Mouse (Mus musculus) cerebral cortex, adult 2 months (tissue): ENCODE measurements around the gene Pou4f1.

ENCODE experiments used
- WGBS: fragments of 180-500 bp; shearing (Covaris S2); methylation state at CpG from one replicate; pipeline ENCODE4 v1.1.7; 2018; 5-methylcytosine and 5-hydroxymethylcytosine counted together

Pou4f1 gene

DNA sequence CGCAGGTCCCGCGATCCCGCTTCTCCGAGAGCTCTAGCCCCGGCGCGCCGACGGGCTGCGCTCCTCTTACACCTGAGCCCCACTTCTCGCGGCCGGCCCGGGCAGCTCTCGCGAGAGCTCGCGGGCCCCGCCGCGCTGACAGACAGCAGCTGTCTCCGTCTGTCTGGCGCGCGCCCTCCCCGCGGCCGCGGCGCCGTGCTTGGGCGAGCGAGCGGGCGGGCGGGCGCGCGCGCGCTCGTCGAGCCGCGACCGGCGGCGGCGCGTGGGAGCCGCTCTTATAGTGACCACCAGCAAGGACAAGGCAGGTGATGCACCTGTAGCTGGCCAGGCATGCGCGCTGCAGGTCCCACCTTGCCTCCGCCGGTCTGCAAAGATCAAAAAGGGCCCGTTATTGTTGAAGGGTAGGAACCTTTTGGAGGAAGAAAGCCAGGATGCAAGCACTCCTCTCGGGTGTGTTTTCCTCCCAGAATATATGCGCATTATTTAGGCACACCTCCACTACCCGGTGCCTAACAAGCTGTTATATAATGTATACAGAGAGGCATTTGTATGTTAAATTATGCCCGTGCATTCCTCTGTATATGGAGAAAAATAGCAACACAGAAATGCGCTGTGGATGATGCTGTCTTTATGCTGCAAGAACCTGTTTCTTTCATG is at the start of gene Pou4f1:
Gene Pou4f1 (minus strand): TSS at position 34 of the 657 bp plus-strand sequence.
- 1% methylated on average over 62 of the region's 62 CpGs for WGBS

DNA sequence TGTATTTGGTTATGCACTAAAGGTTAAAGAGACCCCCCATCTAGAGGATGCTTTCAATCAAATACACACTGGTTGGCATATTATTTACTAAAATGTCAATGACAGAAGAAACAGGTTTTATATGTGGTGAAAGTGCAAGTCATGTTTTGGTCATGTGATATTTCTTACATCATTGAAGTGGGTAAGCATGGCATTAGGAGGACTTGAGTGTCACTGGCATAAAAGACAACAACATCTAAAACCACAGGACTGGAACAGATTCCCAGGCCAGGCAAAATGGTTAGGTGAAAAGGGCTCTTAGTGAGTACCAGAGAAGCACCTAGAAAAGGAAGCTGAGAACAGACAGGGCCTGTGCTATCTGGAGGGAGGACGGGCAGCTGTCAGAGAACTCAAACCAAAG is 43.9 kb upstream of the Pou4f1 start:
- 100% methylated on average over 1 of the region's 1 CpGs for WGBS

DNA sequence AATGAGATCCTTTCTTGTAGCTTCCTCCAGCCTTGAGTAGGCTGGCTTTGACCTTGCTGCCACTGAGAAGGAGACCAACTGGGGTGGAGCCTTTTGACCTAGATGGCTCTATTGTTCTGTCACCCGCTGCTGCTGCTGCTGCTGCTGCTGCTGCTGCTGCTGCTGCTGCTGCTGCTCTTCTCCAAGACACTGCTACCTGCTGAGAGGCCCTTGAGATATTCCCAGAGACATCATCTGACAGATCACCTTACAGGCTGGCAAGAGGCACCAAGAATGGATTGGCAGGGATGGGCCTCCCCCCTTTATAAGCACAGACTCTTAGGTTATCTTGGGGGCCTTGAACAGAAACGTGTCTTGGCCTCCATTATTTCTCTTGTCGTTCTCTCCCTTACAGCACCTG is 35.0 kb upstream of the Pou4f1 start:
- 87% methylated on average over 3 of the region's 3 CpGs for WGBS

DNA sequence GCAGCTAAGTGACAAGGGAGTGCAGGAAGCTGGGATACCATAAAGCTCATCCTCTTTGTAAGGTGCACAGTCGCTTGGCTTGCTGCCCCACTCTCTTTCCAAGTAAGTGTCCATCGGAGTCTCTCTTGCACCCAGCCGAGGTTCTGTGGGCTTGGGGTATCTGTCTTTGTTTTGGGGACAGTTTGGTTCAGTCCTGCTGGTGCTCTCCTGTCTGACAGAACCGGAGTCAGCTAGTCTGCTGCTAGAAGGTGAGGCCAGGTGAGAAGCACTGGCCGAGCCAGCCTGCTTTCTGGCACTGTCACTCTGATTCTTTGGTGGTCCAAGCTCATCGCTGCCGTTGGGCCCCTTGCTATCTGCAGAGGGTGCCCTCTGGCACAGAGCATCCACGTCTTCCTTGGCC is 12.0 kb upstream of the Pou4f1 start:
- WGBS = 92% methylated on average over 8 of the region's 8 CpGs

DNA sequence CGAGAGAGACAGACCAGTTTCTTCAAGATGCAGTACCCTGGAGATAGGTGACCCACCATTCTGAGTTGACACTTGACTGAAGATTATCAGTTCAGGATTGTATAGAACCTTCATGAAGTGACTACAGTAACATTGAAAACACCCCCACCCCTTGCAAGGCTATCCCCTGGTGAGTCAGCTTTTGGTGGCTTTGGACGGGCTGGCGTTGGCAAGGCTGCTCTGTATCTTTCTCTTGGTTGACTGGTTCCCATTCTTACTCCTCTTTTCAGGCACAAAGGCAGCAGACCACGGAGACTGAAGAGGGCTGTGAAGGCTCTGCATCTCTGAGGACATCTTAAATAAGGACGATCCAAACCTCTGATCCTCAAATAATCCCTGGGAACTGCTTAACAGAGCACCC is 10.8 kb upstream of the Pou4f1 start:
- whole genome bisulfite sequencing = 81% methylated on average over 5 of the region's 5 CpGs

DNA sequence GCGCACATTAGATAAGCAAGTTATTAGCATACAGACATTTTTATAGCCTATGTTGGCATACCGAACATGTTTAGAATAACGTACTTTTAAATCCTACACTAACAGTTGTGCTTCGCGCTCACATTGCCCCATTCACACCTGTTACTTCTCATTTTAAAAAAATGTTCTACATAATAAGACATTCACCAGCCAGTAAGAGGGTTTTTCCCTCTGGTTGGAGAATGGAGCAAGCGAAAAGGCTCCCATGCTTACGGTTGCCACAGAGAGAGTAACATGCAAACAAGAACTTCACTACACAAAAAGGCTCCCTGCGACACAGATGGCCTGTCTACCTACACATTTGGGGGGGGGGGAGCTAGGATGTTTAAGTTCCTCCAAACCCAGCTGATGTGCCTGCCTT is 9.8 kb upstream of the Pou4f1 start:
- 96% methylated on average over 8 of the region's 8 CpGs for WGBS

DNA sequence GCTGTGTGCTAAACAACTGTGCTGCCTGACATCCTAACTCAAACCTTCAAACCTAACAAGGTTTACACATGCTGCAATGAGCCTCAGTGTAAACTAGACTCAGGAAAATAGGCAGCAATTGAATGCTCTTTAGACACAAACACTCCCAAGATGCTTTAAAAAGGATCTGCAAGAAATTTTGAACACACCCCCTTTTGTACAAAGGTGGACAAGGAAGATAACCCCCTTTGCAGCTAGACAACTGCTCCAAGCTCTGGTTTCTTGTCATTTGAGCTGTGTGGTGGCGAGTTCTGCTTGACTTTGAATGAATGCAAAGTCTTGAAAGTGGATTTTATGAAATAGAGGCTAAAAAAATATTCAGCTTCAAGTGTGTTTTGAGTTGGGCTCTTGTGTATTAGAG is 7.6 kb upstream of the Pou4f1 start:
- WGBS = 92% methylated on average over 1 of the region's 1 CpGs

DNA sequence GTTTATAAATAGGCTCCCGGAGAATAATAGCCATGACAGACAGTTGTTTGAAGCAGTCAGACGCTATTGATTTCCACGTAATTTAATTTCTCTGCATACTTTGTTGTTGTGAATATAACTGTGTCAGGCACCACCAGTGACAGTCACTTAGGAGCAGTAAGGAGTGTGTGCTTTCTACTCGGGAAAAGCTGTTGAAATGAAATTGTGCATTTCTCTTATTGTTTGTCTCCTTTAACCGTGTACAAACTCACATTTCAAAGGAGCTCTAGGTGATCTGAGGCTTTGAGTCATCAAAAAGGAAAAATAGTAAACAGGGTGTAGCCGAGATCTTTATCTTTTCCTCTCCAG is 798 bp upstream of the Pou4f1 start:
- 5% methylated on average over 6 of the region's 6 CpGs for WGBS

DNA sequence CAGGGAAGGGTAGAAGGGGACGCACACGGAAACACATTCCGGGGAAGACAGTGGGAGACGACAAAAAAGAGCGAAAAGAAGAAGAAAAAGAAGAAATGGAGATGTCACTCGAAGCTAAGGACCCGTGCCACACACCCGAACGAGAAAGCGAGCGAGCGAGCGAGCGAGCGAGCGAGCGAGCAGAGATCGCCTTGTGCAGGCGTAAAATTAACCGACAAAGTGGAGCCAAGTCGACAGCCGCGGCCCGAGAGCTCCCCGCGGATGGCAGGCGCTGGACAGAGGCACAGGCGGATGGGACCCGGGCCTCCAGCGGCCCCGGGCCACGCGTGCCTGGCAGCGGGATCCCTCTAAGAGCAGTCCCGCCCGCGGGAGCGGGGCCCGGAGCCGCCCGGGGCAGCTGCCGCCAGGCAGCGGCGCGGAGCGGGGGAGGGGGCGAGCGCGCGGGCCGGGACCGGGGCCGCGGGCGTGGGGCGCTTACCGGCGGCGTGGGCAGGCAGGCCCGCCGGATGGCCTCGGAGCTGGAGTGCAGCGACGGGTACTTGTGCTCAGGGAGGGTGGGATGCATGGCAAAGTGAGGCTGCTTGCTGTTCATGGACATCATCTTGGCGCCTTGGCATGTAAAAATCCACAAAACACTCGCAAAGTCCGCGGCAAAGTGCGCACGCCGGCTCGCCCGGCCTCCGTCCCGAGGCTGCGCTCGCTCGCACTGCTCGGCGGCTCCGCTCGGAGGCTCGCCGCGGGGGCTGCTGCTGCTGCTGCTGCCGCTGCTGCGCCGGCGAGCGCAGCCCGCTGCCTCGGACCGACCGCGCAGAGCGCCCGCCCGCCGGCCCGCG is 450 bp downstream of the Pou4f1 start:
- WGBS = 1% methylated on average over 100 of the region's 101 CpGs

DNA sequence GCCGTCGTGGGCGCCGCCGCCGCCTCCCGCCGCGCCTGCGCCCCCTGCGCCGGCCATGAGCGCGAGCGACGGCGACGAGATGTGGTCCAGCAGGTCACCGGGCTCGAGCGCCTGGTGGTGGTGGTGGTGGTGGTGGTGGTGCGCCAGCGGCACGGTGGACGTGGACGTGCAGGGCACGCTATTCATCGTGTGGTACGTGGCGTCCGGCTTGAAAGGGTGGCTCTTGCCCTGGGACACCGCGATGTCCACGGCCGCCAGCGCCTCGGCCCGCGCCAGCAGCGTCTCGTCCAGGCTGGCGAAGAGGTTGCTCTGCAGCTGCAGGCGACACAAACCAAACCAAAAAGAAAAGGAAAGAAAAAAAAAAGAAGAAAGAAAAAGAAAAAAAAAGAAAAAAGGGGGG is 1.2 kb downstream of the Pou4f1 start:
- 3% methylated on average over 43 of the region's 43 CpGs for WGBS

DNA sequence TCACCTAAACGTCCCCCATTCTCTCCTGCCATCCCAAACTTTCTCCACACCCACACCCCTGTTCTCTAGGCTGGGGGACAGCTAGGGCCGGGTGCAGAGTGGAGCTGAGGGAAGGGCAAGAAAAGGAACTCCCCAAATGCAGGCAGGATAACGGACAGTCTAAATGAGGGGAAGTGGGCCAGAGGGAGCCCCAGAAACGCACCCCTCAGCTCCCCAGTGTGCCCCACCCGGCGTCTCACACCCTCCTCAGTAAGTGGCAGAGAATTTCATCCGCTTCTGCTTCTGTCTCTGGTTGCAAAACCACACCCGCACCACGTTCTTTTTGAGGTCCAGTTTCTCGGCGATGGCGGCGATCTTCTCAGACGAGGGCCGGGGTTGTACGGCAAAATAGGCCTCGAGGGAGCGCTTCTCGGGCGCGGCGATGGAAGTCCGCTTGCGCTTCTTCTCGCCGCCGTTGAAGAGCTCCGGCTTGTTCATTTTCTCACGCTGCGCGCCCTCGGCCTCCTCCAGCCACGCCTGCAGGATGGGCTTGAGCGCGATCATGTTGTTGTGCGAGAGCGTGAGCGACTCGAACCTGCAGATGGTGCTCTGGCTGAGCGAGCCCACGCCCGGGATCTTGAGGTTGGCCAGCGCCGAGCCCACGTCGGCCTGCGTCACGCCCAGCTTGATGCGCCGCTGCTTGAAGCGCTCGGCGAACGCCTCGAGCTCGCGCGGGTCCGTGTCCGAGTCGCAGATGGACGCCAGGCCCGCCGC is 2.1 kb downstream of the Pou4f1 start:
- WGBS = 1% methylated on average over 56 of the region's 64 CpGs

DNA sequence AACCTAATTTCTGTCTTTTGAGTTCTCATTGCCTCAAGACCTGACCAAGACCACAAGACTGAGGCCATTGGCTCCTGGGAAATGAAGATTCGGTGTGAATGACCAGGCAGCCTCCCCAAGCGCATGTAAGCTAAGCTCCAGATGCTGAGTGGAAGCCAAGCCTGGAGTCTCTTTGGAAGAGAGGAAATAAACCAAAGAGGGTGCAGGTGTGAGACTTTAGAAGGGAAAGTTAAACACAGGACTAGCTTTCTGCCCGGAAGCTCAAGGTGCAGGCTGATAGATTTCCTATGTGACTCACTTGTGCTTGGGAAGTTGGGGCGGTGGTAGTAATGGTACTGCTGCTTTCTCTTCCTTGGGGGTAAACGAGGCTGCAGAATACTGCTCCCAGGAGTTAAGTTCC is 3.0 kb downstream of the Pou4f1 start:
- WGBS = 6% methylated on average over 5 of the region's 5 CpGs

DNA sequence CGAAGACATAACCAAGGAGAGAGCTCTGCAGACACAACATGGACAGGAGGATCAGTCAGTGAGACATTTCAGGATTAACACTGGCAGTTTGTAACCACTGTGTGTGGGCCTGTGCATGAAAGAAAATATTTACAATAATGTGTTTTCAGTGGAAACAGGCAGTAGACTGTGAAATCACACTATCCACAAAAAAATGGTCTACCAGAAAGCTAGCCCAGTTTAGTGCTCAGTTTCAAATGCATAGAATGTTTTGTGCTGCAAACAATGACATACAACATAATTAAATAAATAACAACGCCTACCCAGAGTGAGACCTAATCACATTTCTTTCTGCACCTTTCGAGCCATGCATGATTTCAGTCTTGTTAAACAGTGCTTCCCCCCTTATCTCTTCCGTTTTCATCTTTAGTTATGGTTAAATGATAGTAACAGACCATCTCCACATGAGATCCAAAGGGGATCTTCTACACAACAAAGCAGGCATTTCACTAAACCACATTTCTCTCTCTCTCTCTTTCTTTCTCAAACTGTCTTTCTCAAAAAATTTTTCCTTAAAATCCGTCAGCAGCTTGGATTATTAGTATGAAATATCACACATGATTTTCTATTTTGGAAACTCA is 4.1 kb downstream of the Pou4f1 start:
- WGBS = 10% methylated on average over 5 of the region's 5 CpGs

DNA sequence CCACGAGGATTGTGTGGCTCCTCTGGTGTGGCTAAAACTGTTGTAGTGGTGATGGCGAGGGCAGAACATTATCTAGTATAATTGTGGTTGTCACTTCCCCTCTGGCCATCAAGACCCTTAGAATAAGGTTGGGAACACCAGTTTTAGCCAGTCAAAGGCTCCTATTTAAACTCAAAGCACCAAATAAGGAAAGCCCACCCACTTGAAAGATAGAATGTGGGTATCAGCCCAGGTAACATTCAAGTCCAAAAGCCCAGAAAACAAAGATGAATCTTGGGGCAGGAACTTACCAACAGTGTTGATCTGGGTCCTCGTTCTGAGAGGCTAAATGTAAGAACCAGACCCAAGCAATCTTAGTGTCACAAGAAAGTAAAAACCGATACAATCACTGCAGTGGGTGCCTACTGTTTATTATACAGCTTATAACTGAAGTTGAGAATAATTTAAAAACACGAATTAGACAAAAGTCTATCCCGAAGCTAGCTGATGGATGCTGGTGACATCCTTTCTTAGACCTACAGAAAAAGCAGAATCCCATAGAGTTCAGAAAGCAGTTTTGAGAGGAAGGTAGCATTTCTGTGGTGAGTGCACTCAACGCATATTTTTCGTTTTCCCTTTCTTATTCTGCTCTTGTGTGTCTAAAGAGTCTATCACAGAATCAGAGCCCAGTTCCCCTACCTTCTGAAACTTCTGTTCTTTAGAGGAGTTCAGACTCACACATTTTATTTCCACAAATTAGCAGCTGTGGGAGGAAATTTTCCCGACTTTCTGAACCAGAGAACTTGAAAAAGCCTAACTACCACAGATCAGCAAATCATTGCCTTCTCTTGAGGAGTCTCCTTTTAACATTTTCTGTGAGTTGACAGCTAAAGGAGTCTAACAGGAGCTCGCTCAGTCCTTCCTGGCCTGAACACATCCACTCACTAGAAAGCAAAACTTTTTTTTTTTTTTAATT is 6.2 kb downstream of the Pou4f1 start:
- WGBS = 4% methylated on average over 10 of the region's 10 CpGs

DNA sequence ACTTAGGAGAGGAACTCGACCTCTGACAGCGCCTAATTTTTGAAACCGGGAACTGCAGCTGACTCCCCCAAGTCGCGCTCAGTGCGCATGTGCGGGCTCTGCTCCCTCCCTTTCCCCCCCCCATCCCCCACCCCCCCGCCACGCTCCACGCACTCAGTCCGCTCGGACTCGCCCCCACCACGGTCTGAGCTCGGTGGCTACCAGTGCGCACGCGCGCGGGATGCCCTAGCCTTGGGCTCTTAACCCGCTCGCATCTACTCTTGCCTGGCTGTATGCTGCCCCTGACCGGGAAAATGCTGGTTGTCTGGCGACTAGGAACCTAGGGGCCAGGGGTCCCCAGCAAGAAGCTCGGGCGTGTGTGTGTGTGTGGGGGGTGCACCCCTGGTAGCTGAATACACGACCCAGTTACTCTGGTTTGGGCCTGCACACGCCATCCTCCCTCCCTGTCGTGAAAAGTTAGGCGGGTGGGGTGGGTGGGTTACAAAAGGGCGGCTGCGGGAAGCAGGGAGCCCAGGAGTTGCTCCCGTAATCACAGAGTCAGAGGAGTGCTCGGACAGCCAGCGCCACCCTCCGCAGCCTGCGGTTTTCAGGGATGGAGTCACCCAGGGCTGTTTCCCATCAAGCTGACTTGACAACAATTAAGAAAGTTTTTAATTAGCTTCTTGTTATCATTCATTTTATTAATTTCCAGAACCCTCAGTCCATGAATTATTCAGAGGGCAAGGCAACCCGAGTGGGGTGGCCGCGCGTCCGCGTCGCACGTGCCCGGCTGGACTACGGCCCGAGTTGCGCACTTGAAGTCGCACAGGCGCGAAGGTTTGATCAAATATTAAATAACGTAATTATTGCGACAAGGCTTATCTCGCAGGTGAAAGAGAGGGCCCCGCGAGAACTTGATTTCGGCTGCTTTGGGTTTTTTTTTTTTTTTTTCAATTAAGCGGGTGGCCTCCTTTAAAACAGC is 7.2 kb downstream of the Pou4f1 start:
- WGBS = 3% methylated on average over 58 of the region's 59 CpGs

DNA sequence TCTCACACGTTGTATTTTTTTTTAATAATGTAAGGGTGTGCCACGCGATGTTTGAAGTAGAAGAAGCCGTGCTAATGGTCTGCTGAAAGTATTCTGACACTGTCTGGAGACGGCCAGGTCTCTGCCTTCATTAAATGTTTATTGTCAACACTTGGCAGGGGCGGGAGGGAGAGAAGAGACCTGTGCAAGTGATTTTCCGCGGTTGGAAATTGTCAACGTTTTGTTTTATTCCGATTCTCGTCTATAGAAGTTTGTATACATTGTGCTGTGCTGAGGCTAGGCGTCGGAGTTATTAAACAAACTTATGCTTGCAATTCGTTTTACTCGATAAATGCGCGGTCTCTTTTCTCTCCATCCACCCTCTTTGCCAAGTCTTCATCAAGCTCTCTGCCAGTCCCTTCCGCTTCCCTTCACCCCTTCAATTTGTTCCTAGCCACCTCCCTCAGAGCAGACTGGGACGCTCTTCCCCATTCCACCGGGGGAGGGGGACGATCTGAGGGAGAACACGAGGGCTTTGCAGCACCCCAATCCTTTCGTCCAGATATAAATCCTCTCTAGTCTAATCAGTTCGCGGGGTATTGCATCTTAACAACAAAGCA is 8.2 kb downstream of the Pou4f1 start:
- 2% methylated on average over 25 of the region's 25 CpGs for WGBS

DNA sequence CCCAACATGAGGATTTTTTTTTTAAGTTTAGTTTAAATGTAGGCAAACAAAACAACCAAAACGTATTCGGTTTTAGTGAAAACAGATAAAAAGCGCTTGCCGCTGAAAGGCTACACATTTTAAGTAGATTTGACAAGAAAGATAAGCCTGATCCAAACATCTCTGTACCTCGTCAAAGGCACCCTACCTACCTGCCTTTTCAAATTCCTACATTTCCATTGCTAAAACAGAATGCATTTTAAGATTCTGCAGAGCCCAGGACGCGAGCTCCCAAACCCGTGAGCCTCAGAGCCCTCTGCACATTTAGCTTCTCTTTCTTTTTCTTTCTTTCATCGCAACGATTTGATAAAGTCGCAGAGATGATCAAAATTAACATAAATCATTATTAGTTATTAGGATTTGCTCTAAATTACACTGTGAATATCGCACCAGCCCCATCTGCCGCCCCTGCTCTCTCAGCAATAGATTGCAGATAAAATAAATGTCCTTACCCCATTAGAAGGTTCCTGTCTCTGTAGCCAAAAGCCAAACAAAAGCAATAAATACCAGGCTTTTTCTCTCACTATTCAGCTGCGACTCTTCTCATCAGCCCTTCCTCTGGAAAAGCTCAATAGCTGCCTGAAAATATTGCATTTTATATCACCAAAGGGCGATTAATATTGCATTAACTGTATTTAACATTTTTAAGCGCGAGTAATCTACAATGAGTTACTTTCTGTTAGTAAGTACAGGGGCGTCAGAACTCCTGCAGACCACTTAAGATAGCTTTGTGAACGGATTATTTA is 8.9 kb downstream of the Pou4f1 start:
- 5% methylated on average over 19 of the region's 19 CpGs for WGBS

DNA sequence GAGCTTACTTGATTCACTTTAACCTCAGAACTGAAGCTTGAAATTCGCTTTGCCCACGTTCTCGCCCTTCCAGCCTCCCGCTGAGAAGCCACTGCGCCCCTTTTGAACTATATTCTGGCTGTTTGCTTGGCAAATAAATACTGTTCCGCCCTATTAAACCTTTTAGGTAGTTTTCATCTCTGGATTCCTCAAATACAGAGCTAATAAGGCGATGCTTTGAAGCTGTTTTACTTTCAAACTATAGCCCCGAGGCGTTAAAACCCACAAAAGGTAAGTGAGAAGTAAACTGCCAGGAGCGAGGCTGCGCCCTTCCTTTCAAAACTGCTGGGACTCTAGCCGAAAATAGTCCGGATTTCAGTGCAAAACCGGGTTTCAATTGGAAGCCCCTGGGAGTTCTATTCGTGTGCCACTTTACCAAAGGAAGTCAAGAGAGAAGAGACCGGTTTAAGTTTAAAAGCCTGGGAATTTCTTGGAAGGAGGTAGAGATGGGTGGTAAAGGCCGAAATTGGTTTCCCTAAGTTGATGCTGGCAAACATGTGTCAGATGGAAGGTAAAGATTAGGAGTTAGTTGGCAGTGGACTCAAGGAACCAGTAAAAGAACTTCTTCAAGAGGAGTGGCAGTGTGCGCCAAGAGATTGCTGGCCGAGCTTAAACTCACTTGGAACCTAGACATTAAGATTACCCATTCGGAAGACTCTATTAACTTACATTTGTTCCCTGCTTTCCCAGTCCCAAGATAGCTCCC is 9.7 kb downstream of the Pou4f1 start:
- 5% methylated on average over 20 of the region's 20 CpGs for WGBS
